Mouse (Mus musculus) heart, adult 2 months (tissue): ENCODE measurements around the gene Agpat4.

Source experiments
- CTCF ChIP-seq: fragments of 200-600 bp; IDR thresholded peaks from 2 replicates; pipeline ENCODE4 v1.8.1; 2022; ENCODE audit warnings: antibody characterized with exemption, mild to moderate bottlenecking, moderate library complexity
- EP300 ChIP-seq: fragments of 200-500 bp; IDR thresholded peaks from 2 replicates; pipeline ENCODE4 v1.6.1; 2011; ENCODE audit warnings: low read depth, low read length, control low read depth; ENCODE audit not compliant: insufficient read depth
- POLR2A ChIP-seq: fragments of 200-500 bp; IDR thresholded peaks from 2 replicates; pipeline ENCODE4 v1.6.1; 2011; ENCODE audit warnings: mild to moderate bottlenecking, low read depth, low read length, control low read depth; ENCODE audit not compliant: insufficient read depth

DNA sequence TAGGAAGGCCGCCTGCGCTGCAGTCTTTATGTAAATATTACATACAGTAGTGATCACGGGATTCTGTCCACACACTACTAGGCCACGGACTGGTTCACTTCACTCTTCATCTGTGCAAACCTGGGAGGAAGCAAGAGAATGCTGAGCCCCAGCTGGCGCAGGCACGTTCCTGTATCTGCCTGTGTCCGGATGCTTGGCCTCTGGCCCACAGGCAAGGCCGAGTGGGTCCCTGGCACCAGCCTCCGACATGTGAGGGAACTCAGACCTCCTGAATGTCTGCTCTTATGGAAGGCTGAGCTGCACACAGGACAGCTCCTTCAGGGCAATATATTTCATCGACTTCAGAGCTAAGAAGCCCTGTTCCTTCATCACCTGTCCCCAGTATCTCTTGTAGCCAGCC, 109.5 kb downstream of the Agpat4 start:
- TF ChIP-seq EP300 (no peak), CTCF (no peak), POLR2A (no peak)
